Mouse (Mus musculus): ENCODE results near the gene Sec1. TPM values are rescaled to one million over a fixed set of nuclear protein-coding genes. Genes with fewer than 3 reads are reported as not detected.

Sec1 gene
- polyA plus RNA-seq, 1 experiment, result 0.21 TPM

DNA sequence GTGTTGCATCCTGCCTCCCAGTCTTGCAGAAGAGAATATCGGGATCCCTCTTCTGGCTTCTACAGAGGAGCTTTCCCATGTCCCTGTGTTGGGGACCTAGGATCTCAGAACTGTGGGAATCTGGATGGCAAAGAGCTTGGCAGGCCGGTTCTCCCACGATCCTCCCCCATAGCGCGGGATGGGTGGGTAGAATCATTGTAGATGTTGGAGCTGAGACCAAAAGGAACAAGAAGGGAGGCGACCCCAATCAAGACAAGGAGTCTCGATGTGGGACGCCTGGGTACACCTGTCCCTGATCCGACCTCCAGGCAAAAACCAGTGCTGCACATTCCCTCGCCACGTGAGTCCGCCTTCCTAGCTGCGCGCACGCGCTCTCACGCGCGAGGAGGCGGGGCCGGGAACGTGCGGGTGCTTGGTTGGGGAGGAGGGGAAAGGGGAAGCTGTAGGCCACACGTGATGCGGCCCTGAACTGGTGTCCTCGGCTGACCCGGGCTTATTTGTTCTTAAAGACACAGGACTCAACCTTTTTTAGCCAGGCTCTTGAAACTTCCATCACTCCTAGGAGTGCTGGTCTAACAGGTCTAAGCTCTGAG, 13.3 kb upstream of the Sec1 start:
- TF ChIP-seq POLR2A (IDR thresholded peaks at IDR 0.05; ENCODE audit: low read depth, low read length) (peak; percentile 61), CTCF (IDR thresholded peaks at IDR 0.05; ENCODE audit: borderline replicate concordance, insufficient read depth, low read length) (no peak)
- H3K27ac ChIP-seq (ENCODE audit: insufficient read depth, low read length), result peak overlapping the region; percentile 93
- peaks cover 8% of the 10 kb centered on the region for H3K4me1 ChIP-seq (ENCODE audit: control insufficient read depth, insufficient read depth, low read length)
- H3K4me3 ChIP-seq (ENCODE audit: insufficient read depth, low read length), result peak overlapping the region; percentile 15

DNA sequence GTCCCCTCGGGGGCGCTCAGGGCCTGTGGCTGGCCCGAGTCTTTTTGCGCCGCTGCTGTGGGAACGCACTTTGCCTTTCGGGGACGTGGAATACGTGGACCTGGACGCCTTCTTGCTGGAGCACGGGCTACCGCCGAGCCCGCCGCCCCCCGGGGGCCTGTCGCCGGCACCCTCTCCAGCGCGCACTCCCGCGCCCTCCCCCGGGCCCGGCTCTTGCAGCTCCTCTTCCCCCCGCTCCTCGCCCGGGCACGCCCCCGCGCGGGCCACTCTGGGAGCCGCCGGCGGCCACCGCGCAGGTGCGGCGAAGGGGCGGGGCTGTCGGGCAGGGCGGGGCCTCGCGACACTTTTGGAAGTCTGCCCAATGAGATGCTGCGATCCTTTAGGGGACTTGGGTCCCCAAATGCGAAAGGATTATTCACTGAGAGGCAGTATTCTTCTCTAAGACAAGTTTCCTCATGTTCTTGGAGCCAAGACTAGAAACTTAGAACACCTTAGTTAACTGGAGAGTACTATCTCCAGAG, 12.6 kb upstream of the Sec1 start:
- peak overlapping the region; percentile 61 for H3K4me3 ChIP-seq (ENCODE audit: insufficient read depth, low read length)
- peaks cover 8% of the 10 kb centered on the region for H3K4me1 ChIP-seq (ENCODE audit: control insufficient read depth, insufficient read depth, low read length)
- peak overlapping the region; percentile 93 for H3K27ac ChIP-seq (ENCODE audit: insufficient read depth, low read length)
- TF ChIP-seq POLR2A (IDR thresholded peaks at IDR 0.05; ENCODE audit: low read depth, low read length) (peak; percentile 20), CTCF (IDR thresholded peaks at IDR 0.05; ENCODE audit: borderline replicate concordance, insufficient read depth, low read length) (no peak)

DNA sequence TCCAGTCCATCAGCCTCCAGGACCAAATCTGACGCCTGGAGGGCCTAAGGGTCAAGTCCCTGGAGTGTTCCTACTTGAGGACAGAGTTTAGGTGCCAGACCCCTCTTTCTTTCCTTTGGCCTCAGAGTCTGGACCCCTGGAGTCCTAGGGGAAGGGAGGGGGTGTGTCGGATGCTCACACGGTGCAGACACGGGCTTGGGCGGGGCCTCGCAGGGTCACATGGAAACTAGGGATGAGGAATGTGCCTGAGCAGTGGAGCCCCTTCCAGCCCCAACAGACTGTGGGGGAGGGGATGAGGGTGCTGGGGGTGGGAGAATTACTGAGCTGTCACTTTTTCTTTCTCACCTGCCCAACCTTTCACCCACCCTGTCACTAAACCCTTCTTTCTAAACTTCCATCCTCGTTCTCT, 11.7 kb upstream of the Sec1 start:
- TF ChIP-seq POLR2A (IDR thresholded peaks at IDR 0.05; ENCODE audit: low read depth, low read length) (peak; percentile 44), CTCF (IDR thresholded peaks at IDR 0.05; ENCODE audit: borderline replicate concordance, insufficient read depth, low read length) (no peak)
- peak overlapping the region; percentile 61 for H3K4me3 ChIP-seq (ENCODE audit: insufficient read depth, low read length)
- H3K4me1 ChIP-seq (ENCODE audit: control insufficient read depth, insufficient read depth, low read length), result peaks cover 8% of the 10 kb centered on the region
- peak overlapping the region; percentile 70 for H3K27ac ChIP-seq (ENCODE audit: insufficient read depth, low read length)

DNA sequence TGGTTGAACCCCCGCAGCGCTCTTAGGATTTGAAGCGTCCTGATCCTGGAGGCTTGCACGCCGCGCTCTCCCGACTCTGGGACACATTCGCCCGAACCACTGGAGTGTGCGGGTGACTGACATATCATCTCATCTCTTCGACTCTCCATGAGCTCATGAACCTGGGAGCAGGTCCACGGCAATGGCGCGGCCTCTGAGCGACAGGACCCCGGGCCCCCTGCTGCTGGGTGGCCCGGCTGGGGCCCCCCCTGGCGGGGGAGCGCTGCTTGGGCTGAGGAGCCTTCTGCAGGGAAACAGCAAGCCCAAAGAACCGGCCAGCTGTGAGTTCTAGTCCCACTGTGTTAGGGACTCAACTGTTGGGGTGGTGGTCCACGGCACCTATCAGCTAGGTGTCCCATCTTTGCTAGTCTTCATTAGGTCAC, 11.3 kb upstream of the Sec1 start:
- no peak for TF ChIP-seq POLR2A (IDR thresholded peaks at IDR 0.05; ENCODE audit: low read depth, low read length)
- no peak for TF ChIP-seq CTCF (IDR thresholded peaks at IDR 0.05; ENCODE audit: borderline replicate concordance, insufficient read depth, low read length)
- Histone ChIP-seq H3K4me1 (ENCODE audit: control insufficient read depth, insufficient read depth, low read length) (peaks cover 9% of the 10 kb centered on the region), H3K27ac (ENCODE audit: insufficient read depth, low read length) (peak overlapping the region; percentile 68)

DNA sequence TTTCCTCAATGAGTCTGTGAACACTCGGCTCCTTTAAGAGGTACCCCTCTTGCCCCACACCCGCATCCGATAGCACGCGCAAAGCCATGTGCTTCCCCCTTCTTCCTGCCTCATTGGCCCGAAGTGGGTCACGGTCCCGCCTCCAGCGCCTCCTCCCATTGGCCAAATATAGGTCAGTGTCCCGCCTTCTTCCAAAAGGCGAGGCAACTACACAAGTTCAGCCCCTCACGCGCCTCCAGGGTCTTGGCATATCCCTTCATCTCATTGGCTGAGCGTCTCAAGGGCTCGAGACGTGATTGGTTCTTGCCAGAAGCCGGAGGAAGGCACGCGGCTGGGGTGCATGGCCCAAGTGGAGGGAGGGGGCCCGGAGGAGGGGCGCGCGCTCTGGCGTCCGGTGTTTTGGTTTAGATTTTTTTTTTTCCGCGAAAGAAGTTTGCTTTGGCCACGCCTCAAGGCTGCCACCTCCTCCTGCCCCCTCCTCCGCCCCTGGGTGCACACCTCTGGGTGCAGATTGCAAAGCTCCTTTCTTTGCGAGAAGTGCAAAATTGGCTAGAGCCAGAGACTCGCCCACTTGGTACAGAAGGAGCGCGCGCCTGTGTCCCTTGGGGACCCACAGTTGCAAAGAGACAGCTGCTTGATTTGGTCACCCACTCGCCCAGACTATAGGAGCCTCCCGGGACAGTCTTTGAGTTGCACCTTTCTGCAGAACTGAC, 10.7 kb upstream of the Sec1 start, which contains the start of gene Dbp:
Dbp (plus strand) TSS at position 359 of the 713 bp plus-strand sequence.
- TF ChIP-seq CTCF (IDR thresholded peaks at IDR 0.05; ENCODE audit: borderline replicate concordance, insufficient read depth, low read length), result no peak
- TF ChIP-seq POLR2A (IDR thresholded peaks at IDR 0.05; ENCODE audit: low read depth, low read length), result no peak
- Histone ChIP-seq H3K27ac (ENCODE audit: insufficient read depth, low read length) (peak within 1 kb of the TSS; percentile 68), H3K4me1 (ENCODE audit: control insufficient read depth, insufficient read depth, low read length) (peaks cover 11% of the 10 kb centered on the region), H3K4me3 (ENCODE audit: insufficient read depth, low read length) (peak within 1 kb of the TSS; percentile 61)

More for the DNA sequence above, 11.3 kb upstream of the Sec1 start:
- H3K4me3 ChIP-seq (ENCODE audit: insufficient read depth, low read length), result peak overlapping the region; percentile 61

DNA sequence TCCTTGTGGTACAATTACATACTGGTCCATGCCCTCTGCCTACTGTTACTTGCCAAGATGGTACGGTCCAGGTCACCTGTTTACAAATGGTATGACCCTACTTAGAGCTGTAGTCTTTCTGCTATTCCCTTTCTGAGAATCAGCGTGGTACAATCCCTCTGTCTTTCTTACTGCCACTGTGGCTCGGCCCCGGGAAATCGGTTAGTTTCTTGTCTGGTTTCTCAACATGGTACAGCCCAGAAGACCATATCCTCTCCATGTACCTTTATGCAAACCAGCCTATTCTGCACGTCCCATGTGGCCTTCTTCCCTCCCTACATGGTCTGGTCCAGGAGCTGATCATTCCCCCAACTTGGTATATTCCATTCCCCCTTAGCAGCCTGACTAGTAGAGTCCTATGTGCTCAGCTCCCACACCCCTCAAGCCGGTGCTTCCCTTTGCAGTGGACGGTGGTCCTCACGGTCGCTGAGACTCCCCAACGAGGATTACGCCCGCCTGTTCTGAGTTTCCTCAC, 9.9 kb upstream of the Sec1 start:
- TF ChIP-seq CTCF (IDR thresholded peaks at IDR 0.05; ENCODE audit: borderline replicate concordance, insufficient read depth, low read length) (no peak), POLR2A (IDR thresholded peaks at IDR 0.05; ENCODE audit: low read depth, low read length) (peak; percentile 69)
- peak overlapping the region; percentile 30 for H3K4me3 ChIP-seq (ENCODE audit: insufficient read depth, low read length)
- no peak overlapping the region; the same call in 1 of the 2 replicates for H3K27ac ChIP-seq (ENCODE audit: insufficient read depth, low read length)
- H3K4me1 ChIP-seq (ENCODE audit: control insufficient read depth, insufficient read depth, low read length), result peaks cover 11% of the 10 kb centered on the region

DNA sequence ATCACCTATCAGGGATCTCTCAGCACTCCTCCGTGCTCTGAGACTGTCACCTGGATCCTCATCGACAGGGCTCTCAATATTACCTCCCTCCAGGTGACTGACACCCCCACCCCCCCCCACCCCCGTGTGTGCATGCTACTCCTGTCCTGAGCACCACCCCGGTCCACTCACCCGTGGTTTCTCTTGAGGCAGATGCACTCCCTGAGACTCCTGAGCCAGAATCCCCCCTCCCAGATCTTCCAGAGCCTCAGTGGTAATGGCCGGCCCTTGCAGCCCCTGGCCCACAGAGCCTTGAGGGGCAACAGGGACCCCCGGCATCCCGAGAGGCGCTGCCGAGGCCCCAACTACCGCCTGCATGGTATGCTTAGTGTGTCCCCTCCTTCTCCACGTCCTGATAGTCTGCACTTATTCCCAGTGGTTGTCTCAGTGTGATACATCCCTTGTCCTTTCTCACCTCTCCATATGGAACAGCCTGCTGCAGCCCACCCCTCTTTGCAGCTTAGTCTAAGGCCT, 9.4 kb upstream of the Sec1 start:
- peaks cover 11% of the 10 kb centered on the region for H3K4me1 ChIP-seq (ENCODE audit: control insufficient read depth, insufficient read depth, low read length)
- no peak overlapping the region for H3K27ac ChIP-seq (ENCODE audit: insufficient read depth, low read length)
- no peak overlapping the region for H3K4me3 ChIP-seq (ENCODE audit: insufficient read depth, low read length)
- TF ChIP-seq CTCF (IDR thresholded peaks at IDR 0.05; ENCODE audit: borderline replicate concordance, insufficient read depth, low read length) (no peak), POLR2A (IDR thresholded peaks at IDR 0.05; ENCODE audit: low read depth, low read length) (no peak)

DNA sequence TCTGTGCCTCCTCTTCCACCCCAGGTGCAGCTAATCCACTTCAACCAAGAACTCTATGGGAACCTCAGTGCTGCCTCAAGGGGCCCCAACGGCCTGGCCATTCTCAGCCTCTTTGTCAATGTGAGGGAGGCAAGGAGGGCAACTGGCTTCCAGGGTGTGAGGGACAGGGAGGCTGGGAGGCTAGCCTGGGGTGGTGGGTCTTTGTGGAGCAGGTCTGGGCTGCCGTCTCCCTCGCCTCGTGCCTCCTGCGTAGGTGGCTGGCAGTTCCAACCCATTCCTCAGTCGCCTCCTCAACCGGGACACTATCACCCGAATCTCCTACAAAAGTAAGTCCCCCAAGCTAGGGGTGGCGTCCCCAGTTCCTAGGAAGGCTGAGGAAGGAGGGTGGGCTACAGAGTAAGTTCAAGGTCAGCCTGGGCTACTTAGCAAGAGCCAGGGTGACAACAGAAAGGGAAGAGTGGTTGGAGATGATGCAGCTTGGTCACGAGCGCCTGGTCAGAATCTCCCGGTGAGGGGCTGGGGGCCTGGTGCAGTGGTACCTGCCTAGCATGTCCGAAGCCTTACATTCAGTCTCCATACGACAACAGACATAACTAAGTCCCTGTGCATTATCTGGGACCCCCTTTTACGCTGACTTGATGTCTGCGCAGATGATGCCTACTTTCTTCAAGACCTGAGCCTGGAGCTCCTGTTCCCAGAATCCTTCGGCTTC, 8.8 kb upstream of the Sec1 start:
- H3K4me1 ChIP-seq (ENCODE audit: control insufficient read depth, insufficient read depth, low read length), result peaks cover 8% of the 10 kb centered on the region
- no peak for TF ChIP-seq POLR2A (IDR thresholded peaks at IDR 0.05; ENCODE audit: low read depth, low read length)
- no peak for TF ChIP-seq CTCF (IDR thresholded peaks at IDR 0.05; ENCODE audit: borderline replicate concordance, insufficient read depth, low read length)
- no peak overlapping the region for H3K27ac ChIP-seq (ENCODE audit: insufficient read depth, low read length)
- H3K4me3 ChIP-seq (ENCODE audit: insufficient read depth, low read length), result no peak overlapping the region

DNA sequence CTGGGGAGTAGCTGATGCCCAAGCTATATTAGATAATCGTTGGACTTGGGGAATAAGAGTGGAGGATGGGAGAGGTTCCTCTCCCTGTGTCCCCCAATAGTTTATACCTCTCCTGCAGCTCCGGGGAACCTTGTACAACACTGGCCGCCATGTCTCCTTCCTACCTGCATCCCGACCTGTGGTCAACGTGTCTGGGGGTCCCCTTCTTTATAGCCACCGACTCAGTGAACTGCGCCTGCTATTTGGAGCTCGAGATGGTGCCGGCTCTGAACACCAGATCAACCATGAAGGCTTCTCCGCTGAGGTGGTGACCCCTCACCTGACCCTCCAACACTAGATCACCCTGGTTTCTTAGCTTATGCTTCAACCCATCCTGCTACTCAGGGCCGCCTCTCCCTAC, 8.1 kb upstream of the Sec1 start:
- no peak for TF ChIP-seq CTCF (IDR thresholded peaks at IDR 0.05; ENCODE audit: borderline replicate concordance, insufficient read depth, low read length)
- no peak for TF ChIP-seq POLR2A (IDR thresholded peaks at IDR 0.05; ENCODE audit: low read depth, low read length)
- Histone ChIP-seq H3K27ac (ENCODE audit: insufficient read depth, low read length) (no peak overlapping the region), H3K4me3 (ENCODE audit: insufficient read depth, low read length) (no peak overlapping the region), H3K4me1 (ENCODE audit: control insufficient read depth, insufficient read depth, low read length) (peaks cover 5% of the 10 kb centered on the region; the same call in 1 of the 2 replicates)

All from embryonic fibroblast, embryonic 13.5 days (primary cell).